Mouse (Mus musculus) kidney, postnatal 0 days (tissue): ENCODE measurements around the gene Tma7. TPM values are rescaled to one million over a fixed set of nuclear protein-coding genes. Genes with fewer than 3 reads are reported as not detected.

ENCODE experiments used
- ATAC-seq: fragments of 200-750 bp; cut with Nextera tagmentation; replicated peaks from 2 replicates; pipeline ENCODE4 v1.8.0; 2017; ENCODE audit warnings: low read depth, moderate number of reproducible peaks, moderate TSS enrichment, moderate library complexity; ENCODE audit not compliant: low FRiP score
- DNase-seq: peaks from one replicate; pipeline ENCODE4 v3.0.0-alpha.2; 2016; ENCODE audit warnings: low spot score
- H3K27ac ChIP-seq: fragments of 300-500 bp; sonication (generic); 2 replicates; pipeline ENCODE4 v1.5.1; 2014; ENCODE audit warnings: mild to moderate bottlenecking
- H3K27me3 ChIP-seq: fragments of 300-500 bp; sonication (generic); 2 replicates; pipeline ENCODE4 v1.6.1; 2014; ENCODE audit warnings: low read length, mixed read lengths; ENCODE audit not compliant: insufficient read depth
- H3K36me3 ChIP-seq: fragments of 300-500 bp; sonication (generic); 2 replicates; pipeline ENCODE4 v1.6.1; 2014; ENCODE audit warnings: low read length, mixed read lengths; ENCODE audit not compliant: insufficient read depth
- H3K4me1 ChIP-seq: fragments of 300-500 bp; sonication (generic); replicated peaks from 2 replicates; pipeline ENCODE4 v1.6.1; 2014; ENCODE audit warnings: antibody characterized with exemption, low read length, mixed read lengths; ENCODE audit not compliant: insufficient read depth
- H3K4me2 ChIP-seq: fragments of 300-500 bp; sonication (generic); 2 replicates; pipeline ENCODE4 v1.6.1; 2014; ENCODE audit warnings: mild to moderate bottlenecking, low read length, moderate library complexity, mixed read lengths
- H3K4me3 ChIP-seq: fragments of 300-500 bp; sonication (generic); replicated peaks from 2 replicates; pipeline ENCODE4 v1.5.1; 2014; ENCODE audit warnings: low read depth, low read length
- H3K9ac ChIP-seq: fragments of 300-500 bp; sonication (generic); 2 replicates; pipeline ENCODE4 v1.6.1; 2014; ENCODE audit warnings: low read depth, low read length
- H3K9me3 ChIP-seq: fragments of 300-500 bp; sonication (generic); replicated peaks from 2 replicates; pipeline ENCODE4 v1.6.1; 2016; ENCODE audit warnings: low read length, inconsistent platforms, mixed read lengths
- CTCF ChIP-seq: IDR thresholded peaks from 2 replicates; pipeline ENCODE4 v1.5.1; 2016; ENCODE audit warnings: antibody characterized with exemption, low read depth, mild to moderate bottlenecking, moderate library complexity
- WGBS: fragments of 180-500 bp; shearing (Covaris S2); extraction: QIAGEN DNeasy Blood & Tissue Kit; methylation state at CpG from one replicate; pipeline ENCODE4 v1.1.7; 2014; 5-methylcytosine and 5-hydroxymethylcytosine counted together
- polyA plus RNA-seq: library from polyadenylated mRNA; unstranded; fragments of >200 nt; fragmentation: Nextera tagmentation; extraction: Ambion mirVana; gene quantifications from 2 replicates; pipeline ENCODE4 v1.2.1, GENCODE M21; 2015

Tma7 gene
- polyA plus RNA-seq, 1 experiment from 2014 or later: 680 TPM

DNA sequence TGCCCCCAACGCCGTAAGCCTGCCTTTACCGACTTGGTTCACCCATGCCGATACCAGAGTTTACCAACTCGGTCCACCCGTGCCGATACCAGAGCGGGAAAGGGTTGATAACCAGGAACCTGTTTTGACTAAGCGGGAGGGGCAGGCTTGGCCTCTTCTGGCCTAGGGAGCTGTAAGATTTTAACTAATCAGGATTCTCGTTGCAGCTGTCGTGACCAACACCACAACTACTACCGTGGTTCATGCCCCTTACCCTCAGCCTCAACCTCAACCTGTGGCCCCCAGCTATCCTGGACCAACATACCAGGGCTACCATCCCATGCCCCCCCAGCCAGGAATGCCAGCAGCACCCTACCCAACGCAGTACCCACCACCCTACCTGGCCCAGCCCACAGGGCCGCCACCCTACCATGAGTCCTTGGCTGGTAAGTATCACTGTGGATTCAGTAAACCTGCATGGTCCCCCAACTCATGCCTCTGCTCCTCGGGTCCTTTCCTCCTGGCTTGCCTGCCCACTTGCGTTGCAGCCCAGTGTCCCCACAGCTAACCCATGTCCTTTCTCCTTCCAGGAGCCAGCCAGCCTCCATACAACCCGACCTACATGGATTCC lies 26.2 kb downstream of the Tma7 start:
- Histone ChIP-seq H3K4me3 (no peak overlapping the region), H3K4me1 (peaks cover 20% of the 10 kb centered on the region; the same call in 1 of the 2 replicates), H3K4me2 (no peak overlapping the region), H3K27me3 (no peaks in the 10 kb centered on the region), H3K9me3 (no peaks in the 10 kb centered on the region), H3K9ac (no peak overlapping the region), H3K36me3 (peaks cover 23% of the 10 kb centered on the region), H3K27ac (no peak overlapping the region)
- DNase-seq (no peak), ATAC-seq (no peak)
- WGBS: 91% methylated on average over 17 of the region's 17 CpGs
- TF ChIP-seq CTCF: no peak

DNA sequence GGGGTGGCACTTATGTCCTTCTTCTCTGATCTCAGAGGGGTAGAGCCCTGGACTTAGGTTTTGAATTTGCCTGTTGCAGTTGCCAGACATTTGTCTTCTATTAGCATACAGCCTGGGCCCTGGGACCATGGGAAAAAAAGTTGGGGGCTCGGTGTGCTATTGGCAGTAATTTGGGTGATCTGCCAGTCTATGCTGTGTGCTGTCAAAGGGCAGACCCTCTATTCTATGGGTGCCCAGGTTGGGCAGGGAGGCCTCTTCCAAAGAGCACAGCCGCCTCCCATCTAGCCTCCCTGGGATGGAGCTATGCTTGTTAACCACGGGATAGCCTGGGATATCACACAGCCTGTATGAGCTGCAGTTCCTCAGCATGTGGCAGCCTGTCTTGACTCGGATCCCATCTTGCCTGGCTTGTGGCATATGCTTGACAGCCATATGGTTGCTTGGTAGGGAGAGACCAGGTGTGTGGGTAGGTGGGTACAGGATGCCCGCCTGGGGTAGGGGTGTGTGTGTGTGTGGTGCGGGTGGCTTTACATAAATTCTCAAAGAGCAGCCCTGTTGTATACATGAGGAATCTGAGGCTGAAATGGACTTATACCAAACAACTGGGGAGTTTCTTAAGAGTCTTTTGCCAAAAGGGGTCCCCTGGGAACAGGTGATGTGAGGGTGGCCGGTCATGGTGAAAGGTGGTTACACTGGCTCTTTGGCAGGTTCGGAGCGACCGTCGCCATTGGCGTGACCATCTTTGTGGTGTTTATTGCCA lies 26.9 kb downstream of the Tma7 start:
- DNase-seq (no peak), ATAC-seq (no peak)
- Histone ChIP-seq H3K4me3 (peak overlapping the region; percentile 24), H3K4me2 (peak overlapping the region; percentile 55), H3K27ac (peak overlapping the region; percentile 78), H3K36me3 (peaks cover 23% of the 10 kb centered on the region), H3K9me3 (no peaks in the 10 kb centered on the region), H3K27me3 (no peaks in the 10 kb centered on the region), H3K9ac (peak overlapping the region; percentile 55), H3K4me1 (peaks cover 20% of the 10 kb centered on the region; the same call in 1 of the 2 replicates)
- WGBS: 90% methylated on average over 12 of the region's 12 CpGs
- no peak for TF ChIP-seq CTCF

DNA sequence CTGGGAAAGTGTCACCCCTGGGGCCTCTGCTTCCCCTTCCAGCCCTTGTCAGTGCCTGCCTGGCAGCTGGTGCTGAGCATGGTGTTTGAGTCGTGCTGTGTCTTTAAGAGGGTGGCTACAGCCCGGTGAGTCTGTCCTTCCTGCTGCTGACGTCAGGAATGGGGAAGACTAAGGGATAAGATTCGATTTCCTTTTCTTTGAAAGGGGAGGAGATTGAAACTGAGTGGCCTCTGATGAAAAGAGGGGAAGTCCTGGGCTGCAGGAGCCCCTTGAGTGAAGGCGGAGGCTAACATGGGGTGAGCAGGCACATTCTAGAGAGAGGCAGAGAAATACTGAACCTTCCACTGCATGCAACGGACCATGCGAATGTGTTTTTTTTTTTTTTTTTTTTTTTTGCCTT lies 27.7 kb downstream of the Tma7 start:
- Histone ChIP-seq H3K4me3 (peak overlapping the region; percentile 24), H3K9ac (peak overlapping the region; percentile 55), H3K36me3 (peaks cover 23% of the 10 kb centered on the region), H3K9me3 (no peaks in the 10 kb centered on the region), H3K27ac (peak overlapping the region; percentile 78), H3K27me3 (no peaks in the 10 kb centered on the region), H3K4me2 (peak overlapping the region; percentile 55), H3K4me1 (peaks cover 20% of the 10 kb centered on the region; the same call in 1 of the 2 replicates)
- WGBS: 0% methylated on average over 7 of the region's 7 CpGs
- DNase-seq (peak; percentile 96), ATAC-seq (peak; percentile 69)
- no peak for TF ChIP-seq CTCF

DNA sequence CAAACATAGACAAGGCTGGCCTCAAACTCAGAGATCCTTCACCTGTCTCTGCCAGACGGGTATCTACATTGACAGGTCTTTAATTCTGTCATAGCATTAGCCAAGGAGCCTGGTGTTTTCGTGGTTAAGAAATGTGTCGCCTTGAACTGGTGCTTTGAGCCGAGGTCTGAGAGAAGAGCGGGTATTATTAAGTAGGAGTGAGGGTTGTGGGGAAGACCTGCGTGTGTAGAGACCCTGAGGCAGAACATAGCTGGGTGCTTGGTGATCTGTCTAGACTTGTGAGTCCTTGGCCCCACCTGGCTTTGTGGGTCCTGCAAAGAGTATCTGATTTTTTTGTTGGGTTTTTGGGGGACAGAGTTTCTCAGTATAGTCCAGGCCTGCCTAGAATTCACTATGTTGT lies 28.5 kb downstream of the Tma7 start:
- peaks cover 14% of the 10 kb centered on the region; the same call in 1 of the 2 replicates for H3K4me1 ChIP-seq
- 75% methylated on average over 6 of the region's 6 CpGs for WGBS
- H3K9ac ChIP-seq: no peak overlapping the region
- no peak for ATAC-seq
- H3K27me3 ChIP-seq: no peaks in the 10 kb centered on the region
- H3K36me3 ChIP-seq: peaks cover 23% of the 10 kb centered on the region
- no peak overlapping the region for H3K4me2 ChIP-seq
- no peak for DNase-seq
- no peak for TF ChIP-seq CTCF
- H3K9me3 ChIP-seq: no peaks in the 10 kb centered on the region
- no peak overlapping the region for H3K4me3 ChIP-seq
- no peak overlapping the region for H3K27ac ChIP-seq

DNA sequence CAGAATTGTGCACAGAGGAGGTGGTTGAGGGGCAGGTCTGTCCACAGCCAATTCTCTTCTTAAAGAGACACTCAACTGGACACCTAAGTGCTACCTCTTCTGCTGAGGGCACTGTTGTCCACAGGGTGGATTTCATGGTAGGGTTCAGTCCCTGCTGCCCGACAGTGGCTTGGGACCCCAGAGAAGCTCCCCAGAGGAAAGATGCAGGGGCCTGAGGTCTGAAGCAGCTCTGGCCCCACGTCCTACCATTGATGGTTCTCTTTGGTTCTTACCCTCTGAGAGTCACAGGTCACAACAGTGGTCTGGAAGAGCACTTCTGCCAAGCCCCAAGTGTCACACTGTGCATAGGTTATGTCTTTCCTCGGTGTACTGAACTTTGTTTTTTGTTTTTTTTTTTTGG lies 29.0 kb downstream of the Tma7 start:
- Histone ChIP-seq H3K27me3 (no peaks in the 10 kb centered on the region), H3K9me3 (no peaks in the 10 kb centered on the region), H3K9ac (no peak overlapping the region), H3K4me1 (0 out of 2 replicates have a peak, but pooled peaks cover 10% of the 10 kb centered on the region), H3K27ac (no peak overlapping the region), H3K36me3 (peaks cover 22% of the 10 kb centered on the region), H3K4me3 (no peak overlapping the region), H3K4me2 (no peak overlapping the region)
- no peak for TF ChIP-seq CTCF
- WGBS: 82% methylated on average over 3 of the region's 3 CpGs
- ATAC-seq (no peak), DNase-seq (no peak)

DNA sequence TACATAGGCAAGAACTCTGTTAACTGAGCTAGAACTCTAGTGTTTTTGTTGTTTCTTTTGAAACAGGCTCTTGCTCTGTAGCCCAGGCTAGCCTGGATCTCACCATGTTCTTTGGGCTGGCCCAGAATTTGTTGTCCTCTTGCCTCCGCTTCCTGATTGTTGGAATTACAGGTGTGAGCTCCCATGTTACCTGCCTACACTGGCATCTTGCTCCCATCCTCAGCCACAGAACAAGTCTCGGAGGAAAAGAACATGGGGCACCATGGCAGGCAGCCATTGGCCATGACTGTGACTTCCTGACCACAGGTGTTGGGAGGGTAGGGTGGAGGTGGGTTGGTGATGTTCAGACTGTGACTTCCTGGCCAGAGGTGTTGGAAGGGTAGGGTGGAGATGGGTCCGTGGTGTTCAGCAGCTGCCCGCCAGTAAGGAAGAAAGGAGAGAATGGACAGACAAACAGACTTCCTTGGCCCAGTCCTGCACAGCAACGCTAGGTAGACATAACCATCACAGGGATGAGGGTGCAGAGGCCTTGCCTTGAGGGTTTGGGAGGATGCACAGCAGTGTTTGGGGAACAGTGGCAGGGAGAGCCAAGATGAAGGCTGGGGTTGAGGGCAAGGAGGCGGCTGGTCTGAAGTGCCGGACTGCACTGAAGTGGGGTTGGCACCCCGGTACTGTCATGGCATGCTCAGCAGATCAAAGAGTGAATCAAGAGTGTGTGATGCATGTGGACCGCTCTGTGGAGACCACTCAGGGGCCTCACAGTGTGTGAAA lies 29.7 kb downstream of the Tma7 start:
- Histone ChIP-seq H3K27ac (no peak overlapping the region), H3K36me3 (peaks cover 18% of the 10 kb centered on the region), H3K4me3 (no peak overlapping the region), H3K9me3 (no peaks in the 10 kb centered on the region), H3K4me1 (0 out of 2 replicates have a peak, but pooled peaks cover 10% of the 10 kb centered on the region), H3K4me2 (no peak overlapping the region), H3K27me3 (no peaks in the 10 kb centered on the region), H3K9ac (no peak overlapping the region)
- TF ChIP-seq CTCF: no peak
- WGBS: 83% methylated on average over 9 of the region's 9 CpGs
- no peak for ATAC-seq
- no peak for DNase-seq
